9 mouse cellular contexts compared by ENCODE assay signal in genomic region chr19:34856021-34856651, GRCm38 (mm10). TPM values are rescaled to one million over a fixed set of nuclear protein-coding genes. Genes with fewer than 3 reads are reported as not detected.
A peak's percentile ranks its signal among the peaks of the same experiment; 100 is the strongest.
DNase-seq lines count a peak whose midpoint lies in the region; ATAC-seq lines count a peak whose summit lies in the region.
"Had no signal": no experiment of that assay in that cellular context is flagged by ENCODE, and none has a peak within 500 bp of the region (broad histone marks: within the 10 kb centered on the region; RNA-seq: fewer than 3 reads in every experiment).

No protein-coding gene starts in this region.

- ATAC-seq in activated CD4-positive, CD25-positive, alpha-beta regulatory T cell, adult 4 months: no peak
- no peak for ATAC-seq in CD4-positive, CD25-positive, alpha-beta regulatory T cell, adult 4 months
- ATAC-seq: midbrain, embryonic 13.5 days had no signal

- intact Hi-C loops in heart, postnatal 36 days (cut with DNase I): no loop called here

- DNase-seq in adrenal gland, postnatal 10 days: peak; percentile 46
- no peak for DNase-seq in adrenal gland, adult 8-10 months
- DNase-seq in layer of hippocampus, postnatal 10 days (ENCODE audit: low spot score in 2 of 2): peak; percentile 13 to 31
- no peak for DNase-seq in layer of hippocampus, adult 11-12 months (ENCODE audit: low spot score)
- peak; percentile 41 for DNase-seq in brain, adult 2 months (ENCODE audit: low read depth, low spot score)
- DNase-seq in heart, postnatal 36 days: peak; percentile 39 to 61

RNA-seq across cellular contexts. Expression of gene Pank1, which starts 23.1 kb away (rescaled TPM):
- 100 to 1,000 TPM in 1 of 2 experiments, 10 to 100 TPM in 1; 95.0 to 135 TPM for total RNA-seq in adrenal gland, postnatal 10 days (2021)
- 10 to 100 TPM; 39.0 to 70.9 (median 46.7) TPM for total RNA-seq in adrenal gland, adult 8-10 months (2022)
- 10 to 100 TPM; 18.4 to 18.7 TPM for total RNA-seq in layer of hippocampus, postnatal 10 days (2021)
- 10 to 100 TPM; 51.7 to 56.2 TPM for total RNA-seq in heart, postnatal 36 days (2021)
- polyA plus RNA-seq in activated CD4-positive, CD25-positive, alpha-beta regulatory T cell, adult 4 months (2017; shearing (Covaris generic)): 1 to 10 TPM in 1 of 2 experiments, under 1 TPM in 1; 0.53 to 1.1 TPM
- polyA plus RNA-seq in CD4-positive, CD25-positive, alpha-beta regulatory T cell, adult 4 months (2017; shearing (Covaris generic)): under 1 TPM; 0.42 to 0.57 TPM

Comparison
In these comparisons a context has a peak if more than half of its experiments do, and no peak if none do; other contexts are left out.
1. DNase-seq: peak in adrenal gland, postnatal 10 days (single experiment), layer of hippocampus, postnatal 10 days (2 of 2), brain, adult 2 months (single experiment) and heart, postnatal 36 days (2 of 2); none in adrenal gland, adult 8-10 months (single experiment) and layer of hippocampus, adult 11-12 months (single experiment).